In the genomic region with DNA sequence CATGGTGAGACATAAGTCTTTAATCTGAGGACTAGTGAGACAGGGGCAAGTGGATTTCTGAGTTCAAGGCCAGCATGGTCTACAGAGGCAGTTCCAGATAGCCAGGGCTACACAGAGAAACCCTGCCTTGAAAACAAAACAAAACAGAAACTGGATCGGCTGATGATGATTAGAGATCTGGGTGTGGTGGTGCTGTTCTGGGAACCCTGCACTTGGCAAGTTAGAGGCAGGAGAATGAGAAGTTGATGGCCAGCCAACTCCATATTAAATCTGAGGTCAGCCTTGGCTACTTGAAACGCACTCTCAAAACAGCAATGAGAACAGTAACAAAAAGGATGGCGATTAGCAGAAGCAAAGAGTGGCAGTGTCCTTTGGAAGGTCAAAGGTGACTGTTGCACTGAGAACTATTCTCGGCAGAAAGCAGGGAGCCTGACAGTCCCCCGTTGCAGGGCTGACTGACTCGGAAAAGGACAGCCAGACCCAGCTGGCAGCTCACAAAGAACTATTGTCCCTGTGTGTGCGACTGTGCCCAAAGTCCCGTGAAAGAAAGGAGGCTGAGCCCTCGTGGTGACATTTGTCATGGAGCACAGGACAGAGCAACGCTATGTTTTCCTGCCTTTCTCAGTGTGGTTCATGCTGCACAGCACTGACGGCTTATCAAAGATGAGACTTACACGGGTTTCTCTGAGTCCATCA, we compare ENCODE assay signal across 9 mouse cellular contexts. TPM values are rescaled to one million over a fixed set of nuclear protein-coding genes. Genes with fewer than 3 reads are reported as not detected.
DNase-seq lines count a peak whose midpoint lies in the region; ATAC-seq and TF ChIP-seq lines count a peak whose summit lies in the region.
"Had no signal": no experiment of that assay in that cellular context is flagged by ENCODE, and none has a peak within 500 bp of the region (broad histone marks: within the 10 kb centered on the region; RNA-seq: fewer than 3 reads in every experiment).

No protein-coding gene starts in this region.

- no peaks in the 10 kb centered on the region for H3K36me3 ChIP-seq in midbrain, embryonic 11.5 days (ENCODE audit: control insufficient read depth, insufficient read depth, low read length)
- no peaks in the 10 kb centered on the region for H3K36me3 ChIP-seq in kidney, adult 2 months (ENCODE audit: control insufficient read depth, insufficient read depth, low read length)

- H3K9me3 ChIP-seq in midbrain, embryonic 11.5 days (ENCODE audit: control insufficient read depth, low read length): no peaks in the 10 kb centered on the region

- H3K27ac ChIP-seq in midbrain, embryonic 11.5 days (ENCODE audit: low read depth, low read length): peak overlapping the region; percentile 23; the same call in 1 of the 2 replicates
- H3K27ac ChIP-seq in kidney, adult 2 months (ENCODE audit: insufficient read depth, low read depth, low read length): no peak overlapping the region
- H3K27ac ChIP-seq: kidney, postnatal 0 days had no signal

- no peaks in the 10 kb centered on the region for H3K27me3 ChIP-seq in midbrain, embryonic 11.5 days (ENCODE audit: control insufficient read depth, insufficient read depth, low read length)
- H3K27me3 ChIP-seq in kidney, adult 2 months (replicated peaks; ENCODE audit: control insufficient read depth, insufficient read depth, low read length): no peaks in the 10 kb centered on the region

- no peak overlapping the region; the same call in 1 of the 2 replicates for H3K4me2 ChIP-seq in midbrain, embryonic 11.5 days

- H3K9ac ChIP-seq in midbrain, embryonic 11.5 days (ENCODE audit: low read length): peak overlapping the region; percentile 9; the same call in 1 of the 2 replicates

- WGBS in midbrain, embryonic 11.5 days: 6% methylated on average over 12 of the region's 12 CpGs
- WGBS in kidney, adult 2 months: 24% methylated on average over 12 of the region's 12 CpGs

- TF ChIP-seq CTCF in kidney, adult 2 months (conservative IDR thresholded peaks at IDR 0.05; ENCODE audit: insufficient read depth, insufficient read length, low read depth, low read length): no peak

- DNase-seq in cerebellum, postnatal 10 days: peak; percentile 31 to 49
- DNase-seq in cerebellum, adult 11 months: no peak
- peak; percentile 8 to 50 for DNase-seq in spleen, postnatal 4 days (ENCODE audit: low spot score in 2 of 2)
- DNase-seq in spleen, adult 12 weeks (ENCODE audit: low spot score): no peak
- DNase-seq in midbrain, embryonic 11.5 days (ENCODE audit: low spot score, missing footprints): peak; percentile 91
- DNase-seq in B cell, adult 2 months: no peak
- DNase-seq in kidney, postnatal 4 days: no peak
- no peak for DNase-seq in kidney, adult 2 months

- no peak for TF ChIP-seq POLR2A in kidney, adult 2 months (IDR thresholded peaks at IDR 0.05; ENCODE audit: low read depth, low read length)

- peak; percentile 88 for ATAC-seq in midbrain, embryonic 11.5 days (ENCODE audit: low FRiP score)

- H3K4me3 ChIP-seq in midbrain, embryonic 11.5 days (ENCODE audit: low read depth, low read length): no peak overlapping the region
- H3K4me3 ChIP-seq in kidney, adult 2 months (ENCODE audit: insufficient read depth, low read depth, low read length): no peak overlapping the region

- peaks cover 9% of the 10 kb centered on the region for H3K4me1 ChIP-seq in midbrain, embryonic 11.5 days (ENCODE audit: control insufficient read depth, insufficient read depth, low read length)
- peaks cover 6% of the 10 kb centered on the region for H3K4me1 ChIP-seq in kidney, adult 2 months (ENCODE audit: control insufficient read depth, insufficient read depth, low read length)

RNA-seq across cellular contexts. Expression of gene Slc31a2, which starts 12.6 kb away (rescaled TPM):
- polyA plus RNA-seq in midbrain, embryonic 11.5 days (2014; fragmentation: Nextera tagmentation; extraction: Ambion mirVana): 9.1 and 10.2 TPM in 2 replicates
- polyA plus RNA-seq in kidney, adult 2 months (2012; rRNA removed): 26.6 and 33.0 TPM in 2 replicates

RNA-seq across cellular contexts. Expression of gene Zfp37, which starts 44.1 kb away (rescaled TPM):
- 29.3 and 35.7 TPM in 2 replicates for polyA plus RNA-seq in midbrain, embryonic 11.5 days (2014; fragmentation: Nextera tagmentation; extraction: Ambion mirVana)
- polyA plus RNA-seq in kidney, adult 2 months (2012; rRNA removed): 0.26 and 0.50 TPM in 2 replicates

Comparison
In these comparisons a context has a peak if more than half of its experiments do, and no peak if none do; other contexts are left out.
1. DNase-seq: peak in cerebellum, postnatal 10 days (2 of 2), spleen, postnatal 4 days (2 of 2) and midbrain, embryonic 11.5 days (single experiment); none in cerebellum, adult 11 months (single experiment), spleen, adult 12 weeks (single experiment), B cell, adult 2 months (0 of 2), kidney, postnatal 4 days (0 of 2) and kidney, adult 2 months (single experiment).
2. RNA of gene Zfp37, which starts 44.1 kb away (polyA plus RNA-seq): 29.3 to 35.7 TPM in midbrain, embryonic 11.5 days; 0.26 to 0.50 TPM in kidney, adult 2 months; every median in the first group is over 10 times any median in the second.